Mouse (Mus musculus): ENCODE results near the gene Gm15080.
"Not testable (repeated sequence)": the region's sequence is repeated elsewhere in the genome, so short reads cannot be mapped to it uniquely, and the experiment has no call there.

The Gm15080 gene

GRCm38 (mm10) chrX:147992693-147993092, at the start of gene Gm15080:
Gene Gm15080 (plus strand): TSS chrX:147992993.
- not testable (repeated sequence) for DNase-seq

Measured in heart, adult 11 months (tissue).